Mouse (Mus musculus): ENCODE data around the gene Tmem218. TPM values are rescaled to one million over a fixed set of nuclear protein-coding genes. Genes with fewer than 3 reads are reported as not detected.

Gene Tmem218
- polyA plus RNA-seq, 1 experiment from 2014 or later, result 3.3 TPM

DNA sequence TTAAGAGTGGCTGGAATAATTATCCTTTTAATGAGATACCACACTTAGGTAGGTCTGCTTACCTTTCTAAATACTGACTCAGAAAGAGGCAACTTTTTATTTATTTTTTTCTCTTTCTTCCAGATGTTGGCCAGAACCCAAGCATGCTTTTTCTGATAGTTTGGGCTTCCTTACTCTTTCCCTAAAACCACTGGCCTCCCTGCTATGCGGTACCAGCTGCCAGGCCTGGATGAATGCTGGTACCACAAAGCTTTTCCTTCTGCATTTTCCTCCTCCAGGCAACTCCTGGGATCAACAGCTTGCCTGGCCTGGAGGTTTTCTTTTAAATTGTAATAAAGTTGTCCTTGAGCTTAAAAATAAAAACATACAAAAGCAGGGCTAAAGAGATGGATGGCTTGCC lies 17.6 kb downstream of the Tmem218 start:
- H3K4me2 ChIP-seq (ENCODE audit: low read depth, low read length), result no peak overlapping the region
- DNase-seq (no peak), ATAC-seq (no peak)
- H3K27me3 ChIP-seq (ENCODE audit: insufficient read depth, low read length), result no peaks in the 10 kb centered on the region
- 93% methylated on average over 1 of the region's 1 CpGs for WGBS (ENCODE audit: insufficient replicate concordance)
- no peak overlapping the region for H3K4me3 ChIP-seq (ENCODE audit: low read depth, low read length)
- H3K9ac ChIP-seq (replicated peaks), result no peak overlapping the region
- no peaks in the 10 kb centered on the region for H3K4me1 ChIP-seq (ENCODE audit: insufficient read depth)
- peaks cover 5% of the 10 kb centered on the region; the same call in 1 of the 2 replicates for H3K36me3 ChIP-seq (replicated peaks; ENCODE audit: insufficient read depth, low read length)
- TF ChIP-seq EP300 (IDR thresholded peaks at IDR 0.05; ENCODE audit: low read depth), result no peak
- H3K9me3 ChIP-seq (ENCODE audit: low read length), result no peaks in the 10 kb centered on the region
- no peak overlapping the region for H3K27ac ChIP-seq (ENCODE audit: low read depth)

- TF ChIP-seq CTCF (IDR thresholded peaks at IDR 0.05; ENCODE audit: low read depth) (peak; percentile 98), EP300 (IDR thresholded peaks at IDR 0.05; ENCODE audit: low read depth) (no peak)
- H3K4me3 ChIP-seq (ENCODE audit: low read depth, low read length), result no peak overlapping the region
- ATAC-seq (peak; percentile 63), DNase-seq (peak; percentile 36)
- no peaks in the 10 kb centered on the region for H3K27me3 ChIP-seq (ENCODE audit: insufficient read depth, low read length)
- no peak overlapping the region for H3K27ac ChIP-seq (ENCODE audit: low read depth)
- peaks cover 5% of the 10 kb centered on the region; the same call in 1 of the 2 replicates for H3K36me3 ChIP-seq (replicated peaks; ENCODE audit: insufficient read depth, low read length)
- no peaks in the 10 kb centered on the region for H3K4me1 ChIP-seq (ENCODE audit: insufficient read depth)
- H3K9me3 ChIP-seq (ENCODE audit: low read length), result no peaks in the 10 kb centered on the region
- 4% methylated on average over 1 of the region's 1 CpGs for WGBS (ENCODE audit: insufficient replicate concordance)
- no peak overlapping the region for H3K9ac ChIP-seq (replicated peaks)
- no peak overlapping the region for H3K4me2 ChIP-seq (ENCODE audit: low read depth, low read length)
These were observed 21.9 kb downstream of the Tmem218 start for GRCm38 (mm10) chr9:37229880-37230325.

DNA sequence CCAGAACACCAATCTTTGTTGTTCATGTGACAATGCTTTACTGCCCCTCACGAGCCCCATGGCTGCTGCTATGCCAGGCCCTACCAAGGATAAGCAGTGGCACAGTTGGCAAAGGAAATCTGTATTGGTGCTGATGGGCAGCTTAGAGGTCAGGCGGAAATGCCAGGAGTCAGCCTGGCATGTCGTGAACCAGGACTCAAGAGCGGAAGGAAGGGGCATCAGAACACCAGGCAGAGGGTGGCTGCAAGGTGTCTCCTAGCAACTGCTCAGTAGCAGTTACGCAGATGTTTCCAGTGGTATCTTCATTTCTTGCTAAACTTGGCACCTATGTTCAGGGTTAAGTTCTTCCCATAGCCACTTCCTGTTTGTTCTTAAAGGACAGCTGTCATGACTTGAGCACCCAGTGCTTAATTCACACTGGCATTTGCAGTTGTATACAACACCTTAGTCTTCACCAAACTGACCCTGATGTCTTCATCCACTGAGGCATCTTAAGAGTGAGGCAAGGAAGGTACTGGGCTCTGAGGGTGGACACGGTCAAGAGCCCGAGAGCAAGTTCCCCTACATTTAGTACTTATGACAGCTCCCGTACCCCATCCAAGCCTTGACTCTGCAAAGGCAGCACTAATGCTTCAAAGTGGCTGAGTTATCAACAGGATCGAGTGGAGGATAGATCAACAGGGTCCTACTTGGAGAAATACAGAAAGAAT lies 22.6 kb downstream of the Tmem218 start:
- DNase-seq, result no peak
- Histone ChIP-seq H3K27me3 (ENCODE audit: insufficient read depth, low read length) (no peaks in the 10 kb centered on the region), H3K36me3 (replicated peaks; ENCODE audit: insufficient read depth, low read length) (peaks cover under 1% of the 10 kb centered on the region; the same call in 1 of the 2 replicates), H3K4me1 (ENCODE audit: insufficient read depth) (no peaks in the 10 kb centered on the region), H3K4me3 (ENCODE audit: low read depth, low read length) (no peak overlapping the region), H3K4me2 (ENCODE audit: low read depth, low read length) (no peak overlapping the region), H3K9me3 (ENCODE audit: low read length) (no peaks in the 10 kb centered on the region), H3K27ac (ENCODE audit: low read depth) (peak overlapping the region; percentile 34; the same call in 1 of the 2 replicates), H3K9ac (replicated peaks) (no peak overlapping the region)
- no peak for TF ChIP-seq CTCF (IDR thresholded peaks at IDR 0.05; ENCODE audit: low read depth)
- TF ChIP-seq EP300 (IDR thresholded peaks at IDR 0.05; ENCODE audit: low read depth), result no peak
- WGBS (ENCODE audit: insufficient replicate concordance), result 73% methylated on average over 9 of the region's 9 CpGs
- ATAC-seq, result peak; percentile 57

- H3K4me1 ChIP-seq (ENCODE audit: insufficient read depth), result no peaks in the 10 kb centered on the region
- TF ChIP-seq EP300 (IDR thresholded peaks at IDR 0.05; ENCODE audit: low read depth) (no peak), CTCF (IDR thresholded peaks at IDR 0.05; ENCODE audit: low read depth) (no peak)
- H3K4me3 ChIP-seq (ENCODE audit: low read depth, low read length), result no peak overlapping the region
- 68% methylated on average over 22 of the region's 22 CpGs for WGBS (ENCODE audit: insufficient replicate concordance)
- no peak overlapping the region for H3K9ac ChIP-seq (replicated peaks)
- no peaks in the 10 kb centered on the region for H3K9me3 ChIP-seq (ENCODE audit: low read length)
- no peak overlapping the region for H3K4me2 ChIP-seq (ENCODE audit: low read depth, low read length)
- no peak overlapping the region for H3K27ac ChIP-seq (ENCODE audit: low read depth)
- no peaks in the 10 kb centered on the region for H3K27me3 ChIP-seq (ENCODE audit: insufficient read depth, low read length)
- H3K36me3 ChIP-seq (replicated peaks; ENCODE audit: insufficient read depth, low read length), result no peaks in the 10 kb centered on the region; the same call in 1 of the 2 replicates
- ATAC-seq (no peak), DNase-seq (no peak)
These were observed 24.5 kb downstream of the Tmem218 start for GRCm38 (mm10) chr9:37232201-37233195.

GRCm38 (mm10) chr9:37235951-37236737 lies 28.1 kb downstream of the Tmem218 start:
- WGBS (ENCODE audit: insufficient replicate concordance), result 51% methylated on average over 4 of the region's 4 CpGs
- Histone ChIP-seq H3K4me1 (ENCODE audit: insufficient read depth) (no peaks in the 10 kb centered on the region), H3K27me3 (ENCODE audit: insufficient read depth, low read length) (no peaks in the 10 kb centered on the region), H3K27ac (ENCODE audit: low read depth) (peak overlapping the region; percentile 23; the same call in 1 of the 2 replicates), H3K36me3 (replicated peaks; ENCODE audit: insufficient read depth, low read length) (no peaks in the 10 kb centered on the region), H3K4me2 (ENCODE audit: low read depth, low read length) (no peak overlapping the region), H3K9me3 (ENCODE audit: low read length) (no peaks in the 10 kb centered on the region), H3K4me3 (ENCODE audit: low read depth, low read length) (no peak overlapping the region), H3K9ac (replicated peaks) (no peak overlapping the region)
- TF ChIP-seq CTCF (IDR thresholded peaks at IDR 0.05; ENCODE audit: low read depth) (no peak), EP300 (IDR thresholded peaks at IDR 0.05; ENCODE audit: low read depth) (no peak)
- ATAC-seq (peak; percentile 59; the same call in 1 of the 2 replicates), DNase-seq (no peak)

All from liver, postnatal 0 days (tissue).